Mouse (Mus musculus) brain, adult 2 months (tissue): ENCODE data around the gene Crtc3.
A peak's percentile ranks its signal among the peaks of the same experiment; 100 is the strongest.

Source experiments
- DNase-seq: peaks from one replicate; pipeline ENCODE4 v3.0.0; 2011; ENCODE audit warnings: low read depth, low spot score

Crtc3 gene

GRCm38 (mm10) chr7:80604908-80605556, 83.6 kb downstream of the Crtc3 start:
- no peak for DNase-seq

- peak; percentile 84 for DNase-seq
Measured at GRCm38 (mm10) chr7:80602574-80602973, 86.1 kb downstream of the Crtc3 start.

GRCm38 (mm10) chr7:80598436-80598985, 90.2 kb downstream of the Crtc3 start:
- no peak for DNase-seq

- no peak for DNase-seq
Measured at GRCm38 (mm10) chr7:80597900-80598299, 90.8 kb downstream of the Crtc3 start.

GRCm38 (mm10) chr7:80589054-80589746, 99.5 kb downstream of the Crtc3 start:
- DNase-seq: peak; percentile 87

GRCm38 (mm10) chr7:80587684-80588083, 101.0 kb downstream of the Crtc3 start:
- DNase-seq: peak; percentile 79

- peak; percentile 69 for DNase-seq
Measured at GRCm38 (mm10) chr7:80586681-80587660, 101.7 kb downstream of the Crtc3 start.

GRCm38 (mm10) chr7:80586161-80586560, 102.5 kb downstream of the Crtc3 start:
- peak; percentile 30 for DNase-seq

GRCm38 (mm10) chr7:80585380-80585779, 103.3 kb downstream of the Crtc3 start:
- DNase-seq: no peak

GRCm38 (mm10) chr7:80583981-80584380, 104.7 kb downstream of the Crtc3 start:
- DNase-seq: peak; percentile 87

GRCm38 (mm10) chr7:80582821-80583451, 105.7 kb downstream of the Crtc3 start:
- DNase-seq: no peak

- DNase-seq: peak; percentile 63
Measured at GRCm38 (mm10) chr7:80580368-80580767, 108.3 kb downstream of the Crtc3 start.

- peak; percentile 42 for DNase-seq
Measured at GRCm38 (mm10) chr7:80577417-80577980, 111.2 kb downstream of the Crtc3 start.

GRCm38 (mm10) chr7:80576626-80577025, 112.1 kb downstream of the Crtc3 start:
- no peak for DNase-seq

- DNase-seq: no peak
Measured at GRCm38 (mm10) chr7:80575750-80576149, 112.9 kb downstream of the Crtc3 start.

- peak; percentile 79 for DNase-seq
Measured at GRCm38 (mm10) chr7:80573076-80573475, 115.6 kb downstream of the Crtc3 start.

GRCm38 (mm10) chr7:80567982-80568381, 120.7 kb downstream of the Crtc3 start:
- no peak for DNase-seq

- no peak for DNase-seq
Measured at GRCm38 (mm10) chr7:80561931-80562330, 126.7 kb downstream of the Crtc3 start.

GRCm38 (mm10) chr7:80561271-80561670, 127.4 kb downstream of the Crtc3 start:
- DNase-seq: no peak

- DNase-seq: no peak
Measured at GRCm38 (mm10) chr7:80558572-80558971, 130.1 kb downstream of the Crtc3 start.

GRCm38 (mm10) chr7:80558101-80558500, 130.6 kb downstream of the Crtc3 start:
- no peak for DNase-seq
